Mouse (Mus musculus) neural tube, embryonic 13.5 days (tissue): ENCODE data around the gene Marveld1. TPM values are rescaled to one million over a fixed set of nuclear protein-coding genes. Genes with fewer than 3 reads are reported as not detected.

Experiments used
- ATAC-seq: fragments of 200-750 bp; cut with Nextera tagmentation; 2 replicates; pipeline ENCODE4 v1.8.0; 2017; ENCODE audit warnings: low read depth, mild to moderate bottlenecking, moderate TSS enrichment, moderate library complexity
- H3K27ac ChIP-seq: fragments of 300-500 bp; sonication (generic); replicated peaks from 2 replicates; pipeline ENCODE4 v1.5.1; 2015; ENCODE audit warnings: moderate library complexity, mild to moderate bottlenecking, inconsistent platforms
- H3K27me3 ChIP-seq: fragments of 300-500 bp; sonication (generic); 2 replicates; pipeline ENCODE4 v1.6.1; 2015; ENCODE audit warnings: mild to moderate bottlenecking, inconsistent platforms
- H3K36me3 ChIP-seq: fragments of 300-500 bp; sonication (generic); 2 replicates; pipeline ENCODE4 v1.6.1; 2015; ENCODE audit warnings: mild to moderate bottlenecking, inconsistent platforms
- H3K4me1 ChIP-seq: fragments of 300-500 bp; sonication (generic); replicated peaks from 2 replicates; pipeline ENCODE4 v1.6.1; 2015; ENCODE audit warnings: inconsistent platforms
- H3K4me2 ChIP-seq: fragments of 300-500 bp; sonication (generic); 2 replicates; pipeline ENCODE4 v1.6.1; 2015; ENCODE audit warnings: inconsistent platforms, mild to moderate bottlenecking, moderate library complexity
- H3K4me3 ChIP-seq: fragments of 300-500 bp; sonication (generic); 2 replicates; pipeline ENCODE4 v1.5.1; 2015; ENCODE audit warnings: mild to moderate bottlenecking, inconsistent platforms
- H3K9ac ChIP-seq: fragments of 300-500 bp; sonication (generic); 2 replicates; pipeline ENCODE4 v1.6.1; 2015; ENCODE audit warnings: moderate library complexity, mild to moderate bottlenecking, inconsistent platforms
- H3K9me3 ChIP-seq: fragments of 300-500 bp; sonication (generic); 2 replicates; pipeline ENCODE4 v1.6.1; 2016; ENCODE audit warnings: inconsistent platforms
- WGBS: fragments of 180-500 bp; shearing (Covaris S2); methylation state at CpG from one replicate; pipeline ENCODE4 v1.1.7; 2015; 5-methylcytosine and 5-hydroxymethylcytosine counted together
- polyA plus RNA-seq: library from polyadenylated mRNA; unstranded; fragments of >200 nt; fragmentation: Nextera tagmentation; extraction: Ambion mirVana; gene quantifications from 2 replicates; pipeline ENCODE4 v1.2.1, GENCODE M21; 2015

The Marveld1 gene
- polyA plus RNA-seq, 1 experiment from 2014 or later = 4.1 TPM

DNA sequence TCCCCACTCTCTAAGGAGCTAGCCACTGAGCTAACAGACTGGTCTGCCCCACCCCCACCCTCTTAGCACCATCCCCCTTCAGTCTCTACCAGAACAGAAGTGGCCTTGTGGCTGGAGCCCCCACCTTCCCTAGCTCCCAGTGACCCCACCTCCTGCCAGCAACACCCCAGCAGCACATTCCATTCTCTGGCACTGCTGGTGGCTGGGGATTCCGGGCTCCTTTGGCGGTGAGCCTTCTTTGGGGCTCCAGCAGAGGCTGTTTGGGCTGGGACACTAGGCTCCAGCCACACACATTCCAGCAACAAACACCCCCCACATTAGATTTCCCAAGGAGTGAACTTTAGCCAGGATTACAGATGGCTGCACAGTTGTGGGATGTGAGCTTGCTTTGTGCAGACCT lies 46.1 kb downstream of the Marveld1 start:
- Histone ChIP-seq H3K27me3 (peaks cover 5% of the 10 kb centered on the region), H3K27ac (peak overlapping the region; percentile 9; the same call in 1 of the 2 replicates), H3K36me3 (peaks cover 54% of the 10 kb centered on the region), H3K4me2 (no peak overlapping the region), H3K4me3 (no peak overlapping the region), H3K9ac (no peak overlapping the region), H3K9me3 (no peaks in the 10 kb centered on the region), H3K4me1 (0 out of 2 replicates have a peak, but pooled peaks cover 4% of the 10 kb centered on the region)
- WGBS = 61% methylated on average over 2 of the region's 2 CpGs
- no peak for ATAC-seq

DNA sequence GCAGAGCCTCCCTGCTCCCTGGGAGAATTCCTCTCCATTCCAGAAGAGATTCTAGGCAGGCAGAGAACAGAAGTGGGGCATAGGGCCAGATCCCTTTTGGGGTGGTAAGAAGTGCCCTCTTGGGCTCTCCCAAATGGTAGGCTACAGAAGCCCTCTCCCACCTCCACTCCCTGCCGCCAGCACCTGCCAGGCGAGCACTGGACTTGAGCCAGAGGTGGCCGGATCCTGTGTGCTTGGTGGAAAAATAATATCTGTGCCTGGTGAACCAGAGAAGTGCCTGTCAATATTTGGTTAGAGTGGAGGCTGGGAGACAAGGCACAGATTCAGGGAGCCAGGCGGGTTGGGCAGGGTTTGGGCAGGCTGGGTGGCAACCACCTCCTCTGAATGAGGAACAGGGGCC lies 49.2 kb downstream of the Marveld1 start:
- no peak overlapping the region for H3K4me2 ChIP-seq
- H3K27me3 ChIP-seq = peaks cover 36% of the 10 kb centered on the region
- no peak overlapping the region for H3K9ac ChIP-seq
- no peaks in the 10 kb centered on the region for H3K9me3 ChIP-seq
- peaks cover 25% of the 10 kb centered on the region for H3K36me3 ChIP-seq
- no peak overlapping the region for H3K4me3 ChIP-seq
- WGBS = 83% methylated on average over 4 of the region's 4 CpGs
- no peak for ATAC-seq
- peaks cover 19% of the 10 kb centered on the region for H3K4me1 ChIP-seq
- no peak overlapping the region for H3K27ac ChIP-seq

DNA sequence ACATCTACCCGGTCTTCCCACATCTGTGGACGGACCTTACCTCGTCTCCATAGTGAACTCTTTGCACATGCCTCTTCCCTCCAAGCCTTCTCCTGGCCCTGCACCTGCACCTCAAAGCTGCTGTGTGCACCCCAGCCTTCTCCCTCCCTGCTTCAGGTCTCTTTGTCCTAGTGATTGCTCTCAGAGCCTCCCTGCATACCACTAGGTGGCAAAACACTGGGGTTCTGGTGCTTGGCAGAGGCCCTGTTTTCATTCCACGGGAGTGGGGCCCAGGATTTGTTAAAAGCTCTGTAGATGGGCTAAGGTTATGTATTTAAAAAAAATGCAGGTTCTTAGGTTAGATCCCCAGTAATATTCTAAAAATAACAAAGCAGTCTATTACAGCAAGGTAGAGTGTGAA lies 49.9 kb downstream of the Marveld1 start:
- ATAC-seq = no peak
- Histone ChIP-seq H3K27ac (0 out of 2 replicates have a peak overlapping the region, but pooled peaks have one; percentile 13), H3K4me1 (peaks cover 26% of the 10 kb centered on the region), H3K4me3 (no peak overlapping the region), H3K27me3 (peaks cover 42% of the 10 kb centered on the region), H3K9me3 (no peaks in the 10 kb centered on the region), H3K36me3 (peaks cover 18% of the 10 kb centered on the region), H3K9ac (no peak overlapping the region), H3K4me2 (no peak overlapping the region)
- 64% methylated on average over 4 of the region's 4 CpGs for WGBS

DNA sequence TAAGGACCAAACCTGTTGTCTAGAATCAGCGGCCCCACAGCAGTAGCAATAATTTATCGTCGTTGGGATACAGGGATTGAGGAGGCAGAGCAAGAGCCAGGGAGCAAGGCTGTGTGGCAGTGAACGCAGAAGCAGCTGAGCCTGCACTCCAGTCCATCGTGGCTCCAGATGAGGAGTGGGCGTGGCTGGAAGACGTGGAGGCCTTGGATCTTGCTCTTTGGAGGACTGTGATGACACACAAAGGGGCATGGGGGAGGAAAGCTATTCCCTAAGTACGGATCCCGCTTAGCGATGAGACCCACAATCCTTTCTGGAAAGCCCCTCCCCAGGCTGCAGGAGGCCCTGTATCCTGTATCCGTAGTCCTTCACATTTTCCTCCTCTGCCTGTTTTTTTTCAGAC lies 50.8 kb downstream of the Marveld1 start:
- H3K36me3 ChIP-seq = peaks cover 9% of the 10 kb centered on the region
- H3K4me2 ChIP-seq = no peak overlapping the region
- peaks cover 30% of the 10 kb centered on the region for H3K4me1 ChIP-seq
- no peak for ATAC-seq
- H3K27me3 ChIP-seq = peaks cover 52% of the 10 kb centered on the region
- H3K4me3 ChIP-seq = no peak overlapping the region
- H3K27ac ChIP-seq = no peak overlapping the region
- no peaks in the 10 kb centered on the region for H3K9me3 ChIP-seq
- 47% methylated on average over 11 of the region's 11 CpGs for WGBS
- no peak overlapping the region for H3K9ac ChIP-seq

Other genes starting within 250 kb of the Marveld1 start
- 458 and 477 TPM in 2 replicates for gene Pgam1, start 235.5 kb upstream of the Marveld1 start, polyA plus RNA-seq
- gene Exosc1, start 214.0 kb upstream of the Marveld1 start, polyA plus RNA-seq = 64.4 and 69.4 TPM in 2 replicates
- 75.4 and 76.1 TPM in 2 replicates for gene Zdhhc16, start 213.9 kb upstream of the Marveld1 start, polyA plus RNA-seq
- gene Mms19, start 166.2 kb upstream of the Marveld1 start, polyA plus RNA-seq = 32.8 and 37.1 TPM in 2 replicates
- gene Ubtd1, start 165.6 kb upstream of the Marveld1 start, polyA plus RNA-seq = 14.9 and 15.6 TPM in 2 replicates
- 0.53 and 0.73 TPM in 2 replicates for gene Ankrd2, start 111.4 kb upstream of the Marveld1 start, polyA plus RNA-seq
- 0.93 and 1.6 TPM in 2 replicates for gene Hoga1, start 101.8 kb upstream of the Marveld1 start, polyA plus RNA-seq
- 0.36 TPM in 1 of 2 replicates, not detected in the other for gene 4933411K16Rik, start 95.2 kb upstream of the Marveld1 start, polyA plus RNA-seq
- 116 and 125 TPM in 2 replicates for gene Morn4, start 61.0 kb upstream of the Marveld1 start, polyA plus RNA-seq
- gene Pi4k2a, start 56.9 kb upstream of the Marveld1 start, polyA plus RNA-seq = 30.3 and 34.0 TPM in 2 replicates
- gene Avpi1, start 18.3 kb upstream of the Marveld1 start, polyA plus RNA-seq = 9.1 and 9.7 TPM in 2 replicates
- 62.0 and 65.1 TPM in 2 replicates for gene Zfyve27, start 16.6 kb downstream of the Marveld1 start, polyA plus RNA-seq
- 20.0 and 26.8 TPM in 2 replicates for gene Sfrp5, start 54.9 kb downstream of the Marveld1 start, polyA plus RNA-seq
- gene Golga7b, start 100.2 kb downstream of the Marveld1 start, polyA plus RNA-seq = 42.3 and 48.7 TPM in 2 replicates